Mouse (Mus musculus) spleen, postnatal 10 days (tissue): ENCODE measurements around the gene Trappc10.

Source experiments
- DNase-seq, 2 experiments: peaks; one replicate each; pipeline ENCODE4 v3.0.0; 2021 to 2022; ENCODE audit warnings: low spot score in 2 of 2

Gene Trappc10

DNA sequence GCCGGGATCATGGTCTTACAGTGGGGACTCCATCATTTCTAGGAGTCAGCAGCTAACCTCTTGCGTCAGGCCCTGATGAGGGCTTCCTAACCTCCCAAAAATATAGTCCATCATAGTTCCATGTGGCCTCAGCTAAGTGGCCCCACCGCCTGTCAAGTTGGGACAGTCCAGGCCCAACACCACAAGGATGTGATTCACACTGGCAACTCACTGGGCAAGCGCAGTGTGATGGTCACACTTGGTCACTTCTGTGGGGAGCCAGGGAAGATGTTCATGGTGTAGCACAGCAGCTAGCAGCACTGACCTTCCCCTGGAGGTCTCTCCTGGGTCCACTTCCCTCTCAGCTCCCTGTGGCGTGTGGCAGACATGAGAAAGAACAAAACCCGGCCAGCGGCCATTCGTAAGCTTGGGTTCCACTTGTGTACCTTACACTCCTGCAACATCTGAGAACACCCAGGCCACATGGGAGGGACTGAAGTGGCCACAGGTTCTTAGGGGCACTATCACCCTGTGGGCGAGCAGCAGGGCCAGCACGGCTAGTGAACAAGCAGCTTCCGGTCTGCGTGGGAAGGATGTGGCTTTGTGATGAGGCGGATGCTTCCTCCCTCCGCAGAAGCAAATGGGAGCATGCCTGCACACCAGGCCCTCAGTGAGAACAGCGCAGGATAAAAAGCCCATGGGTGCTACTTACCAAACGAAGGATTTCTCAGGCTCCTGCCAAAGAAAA is 83.9 kb downstream of the Trappc10 start:
- peak; percentile 45 to 60 for DNase-seq

DNA sequence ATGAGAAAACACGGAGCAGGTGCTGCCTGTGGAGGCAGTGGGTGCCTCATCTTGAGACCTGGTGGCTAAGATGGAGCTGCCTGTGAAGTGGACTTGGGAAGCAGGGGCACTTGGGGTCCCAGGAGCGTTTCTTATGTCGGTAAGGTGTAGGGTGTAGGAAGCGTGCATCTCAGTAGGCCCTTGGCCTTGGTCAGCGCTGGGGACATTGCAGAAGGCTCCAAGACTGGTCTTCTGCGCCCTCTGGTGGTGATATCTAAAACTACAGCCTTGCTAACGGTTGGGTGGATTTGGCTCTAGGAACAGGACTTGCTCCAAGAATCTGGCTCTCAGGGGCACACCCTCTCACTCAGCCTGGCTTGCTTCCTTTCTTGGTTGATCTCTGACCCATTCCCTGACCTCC is 84.5 kb downstream of the Trappc10 start:
- peak; percentile 77 to 88 for DNase-seq

DNA sequence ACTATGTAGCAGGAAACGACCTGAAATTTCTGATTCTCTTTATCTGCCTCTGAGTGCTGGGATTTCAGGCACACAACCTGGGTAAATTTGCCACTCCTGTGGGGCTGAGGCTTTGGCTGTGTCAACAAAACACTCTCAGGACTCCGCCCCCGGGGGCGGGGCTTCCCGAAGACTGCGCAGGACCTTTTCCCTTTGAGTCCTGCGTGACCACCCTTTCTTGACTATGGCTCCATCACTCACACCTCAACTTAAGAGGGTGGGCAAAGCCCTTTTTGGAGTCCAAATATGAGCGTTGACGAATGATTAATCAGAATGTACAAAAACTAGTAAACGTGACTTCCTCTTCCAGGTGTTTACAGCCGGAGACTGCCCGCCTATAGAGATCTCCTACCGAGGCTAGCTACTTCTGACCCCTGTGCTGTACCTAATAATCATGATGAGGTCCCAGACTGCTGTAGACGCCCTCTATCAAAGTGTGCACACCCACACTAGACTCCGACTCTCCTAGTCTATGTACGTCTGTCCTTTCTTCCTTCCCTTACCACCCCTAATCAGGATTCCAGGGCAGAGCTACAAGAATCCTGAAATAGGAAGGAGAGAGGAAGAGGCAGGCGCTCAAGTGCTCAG is 85.1 kb downstream of the Trappc10 start:
- peak; percentile 56 to 82 for DNase-seq

- no peak for DNase-seq
These were observed 86.4 kb downstream of the Trappc10 start for GRCm38 (mm10) chr10:78158041-78158440.

GRCm38 (mm10) chr10:78156926-78157325 is 87.5 kb downstream of the Trappc10 start:
- DNase-seq, result no peak

DNA sequence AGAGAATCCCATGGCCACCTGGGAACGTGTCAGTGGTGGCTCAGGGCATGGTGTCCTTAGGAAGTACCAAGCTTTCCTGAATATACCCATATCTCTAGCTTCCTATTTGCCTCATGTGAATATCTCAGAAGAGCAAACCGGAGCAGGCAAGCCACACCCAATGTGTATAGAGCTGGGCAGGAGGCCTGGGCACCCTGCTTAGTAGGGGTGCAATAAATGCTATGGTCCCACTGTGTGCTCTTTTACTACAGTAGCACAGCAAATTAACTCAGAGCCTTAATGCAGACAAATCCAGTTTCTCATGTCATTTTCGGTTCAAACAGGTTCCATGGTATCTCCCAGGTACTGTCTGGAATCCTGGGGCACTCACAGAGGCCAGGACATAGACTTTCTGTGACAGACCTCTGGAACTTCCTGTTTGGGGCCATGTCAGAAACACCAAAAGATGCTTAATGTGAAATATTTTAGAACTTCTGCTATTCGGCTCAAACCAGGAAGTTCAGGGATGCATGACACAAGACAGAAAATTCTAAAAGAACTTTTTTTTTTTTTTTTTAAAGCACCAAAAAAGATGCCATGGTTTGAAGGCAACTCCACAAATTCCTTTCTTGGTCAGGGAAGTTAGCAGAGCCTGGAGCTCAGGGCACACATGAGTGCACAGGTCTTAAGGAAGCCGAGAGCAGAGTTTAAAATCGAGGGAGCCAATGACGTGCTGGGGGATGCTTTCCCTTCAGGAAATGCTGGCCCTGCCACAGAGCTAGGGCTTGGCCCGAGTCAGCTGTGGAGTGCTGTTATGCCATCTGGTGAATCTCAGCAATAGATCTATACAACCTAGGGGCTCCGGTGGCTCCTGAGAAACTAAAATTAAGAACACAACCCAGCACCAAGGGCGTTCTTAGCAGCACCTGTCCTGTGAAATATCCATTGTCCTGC is 95.3 kb downstream of the Trappc10 start:
- DNase-seq, result no peak

DNA sequence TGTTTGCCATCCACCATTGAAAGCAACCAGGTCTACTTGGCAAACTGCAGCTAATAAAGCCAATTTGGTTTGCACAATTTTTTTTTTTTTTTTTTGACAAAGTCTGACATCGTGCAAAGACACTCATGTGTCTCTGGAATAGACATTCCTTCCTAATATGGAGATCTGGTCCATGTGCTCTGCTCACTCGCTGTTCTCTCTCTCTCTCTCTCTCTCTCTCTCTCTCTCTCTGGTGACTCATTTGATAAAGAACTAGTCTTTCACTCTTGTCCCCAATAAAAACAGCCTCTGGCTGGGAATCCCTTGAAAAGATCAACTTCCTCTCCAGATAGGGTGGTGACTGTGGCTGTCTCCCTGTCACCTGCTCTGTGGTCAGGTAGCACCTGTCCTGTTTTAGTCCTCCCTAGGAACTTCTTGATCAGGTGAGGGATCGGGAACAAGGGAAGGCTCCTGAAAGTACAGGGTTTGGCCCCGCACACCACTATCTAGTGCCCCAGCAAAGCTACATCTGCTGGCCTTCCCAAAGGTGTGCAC is 96.5 kb downstream of the Trappc10 start:
- no peak for DNase-seq

- no peak for DNase-seq
These were observed 100.5 kb downstream of the Trappc10 start for GRCm38 (mm10) chr10:78143727-78144505.

- DNase-seq, result no peak
These were observed 103.6 kb downstream of the Trappc10 start for GRCm38 (mm10) chr10:78140843-78141242.

DNA sequence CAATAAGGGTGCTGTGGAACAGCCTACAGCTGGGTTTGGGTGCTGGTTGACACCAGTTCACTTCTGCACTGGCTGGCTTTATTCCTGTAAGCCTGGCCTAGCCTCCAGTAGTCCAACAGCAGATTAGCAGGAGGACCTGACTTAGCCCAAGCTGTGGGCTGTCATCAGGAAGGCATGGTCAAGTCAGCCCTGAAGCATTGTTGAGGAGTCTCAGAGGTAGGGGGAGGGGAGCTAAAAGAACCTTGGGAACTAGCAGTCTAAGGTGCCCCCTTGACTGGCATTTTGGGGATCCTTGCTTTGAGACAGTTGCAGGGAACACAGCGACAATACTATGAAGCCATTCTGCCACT is 104.2 kb downstream of the Trappc10 start:
- DNase-seq, result no peak

DNA sequence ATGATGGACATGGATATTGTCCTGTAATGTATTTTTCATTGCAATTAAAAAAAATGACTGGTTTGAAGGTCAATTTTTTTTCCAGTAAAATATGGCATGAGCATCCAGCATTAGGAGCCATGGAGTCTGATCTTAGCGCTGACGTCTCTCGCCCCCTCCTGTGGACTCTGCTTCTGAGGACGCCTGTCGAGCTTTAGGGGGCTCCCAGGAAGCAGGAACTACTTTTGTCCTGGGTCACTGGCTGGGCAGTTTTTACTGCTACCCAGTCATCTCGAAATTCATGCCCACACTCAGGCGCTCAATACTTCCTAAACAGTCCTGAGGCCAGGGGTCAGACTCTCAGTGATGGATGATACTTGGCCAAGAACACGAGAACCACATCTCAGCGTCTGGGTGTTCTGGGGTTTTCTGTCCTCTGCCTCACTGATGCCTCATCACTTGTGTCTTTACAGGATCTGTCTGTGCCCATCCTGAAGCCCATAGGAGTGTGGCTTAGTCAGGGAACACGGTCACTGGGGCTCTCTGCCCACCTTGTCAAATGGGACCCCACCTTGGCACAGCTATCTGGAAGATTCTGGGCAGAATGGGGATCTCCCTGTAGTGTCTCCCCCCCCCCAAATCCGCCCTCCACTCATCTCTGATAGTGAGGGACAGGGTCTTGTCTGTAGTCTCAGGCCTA is 104.7 kb downstream of the Trappc10 start:
- DNase-seq, result no peak

DNA sequence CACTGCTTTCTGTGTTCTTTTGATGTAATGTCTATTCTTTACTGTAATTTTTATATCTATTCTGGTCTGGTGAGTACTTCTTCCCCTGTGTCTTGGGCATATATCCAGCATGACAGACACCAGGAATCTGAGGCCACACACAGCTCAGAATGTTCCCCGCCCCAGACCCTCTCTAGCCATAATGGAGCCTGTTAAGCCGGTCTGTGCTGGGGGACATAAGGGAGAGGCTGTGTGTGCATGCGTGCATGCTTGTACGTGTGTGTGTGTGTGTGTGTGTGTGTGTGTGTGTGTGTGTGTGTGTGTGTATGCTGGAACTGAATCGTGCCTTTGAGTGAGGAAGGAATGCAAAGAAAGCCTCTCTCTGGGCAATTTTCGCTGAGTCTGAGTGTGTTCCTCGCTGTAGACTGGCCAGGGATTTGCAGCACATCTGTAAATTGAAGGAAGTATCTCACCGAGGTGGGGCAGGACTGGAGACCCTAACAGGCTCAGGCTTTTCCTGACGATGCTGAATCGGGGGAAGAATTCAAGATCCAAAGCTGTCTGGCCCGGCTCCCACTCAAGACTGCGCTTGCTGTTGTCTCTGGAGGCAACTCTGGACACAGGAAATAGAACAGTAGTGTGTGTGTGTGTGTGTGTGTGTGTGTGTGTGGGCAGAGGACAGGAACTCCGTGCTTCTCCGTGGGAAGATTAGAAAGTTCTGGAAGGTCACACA is 105.5 kb downstream of the Trappc10 start:
- no peak for DNase-seq

GRCm38 (mm10) chr10:78137191-78137590 is 107.2 kb downstream of the Trappc10 start:
- DNase-seq, result no peak
